Mouse (Mus musculus): ENCODE data around the gene Gdf15.

GRCm38 (mm10) chr8:70663691-70664090, 31.4 kb upstream of the Gdf15 start:
- TF ChIP-seq GATA1 (IDR thresholded peaks at IDR 0.05; ENCODE audit: low read length) = no peak
- TF ChIP-seq TAL1 (IDR thresholded peaks at IDR 0.05; ENCODE audit: low read length) = no peak
